Mouse (Mus musculus) stomach, embryonic 15.5 days (tissue): ENCODE results near the gene Olfr630. TPM values are rescaled to one million over a fixed set of nuclear protein-coding genes. Genes with fewer than 3 reads are reported as not detected.

ENCODE experiments used
- ATAC-seq: fragments of 200-750 bp; cut with Nextera tagmentation; 2 replicates; pipeline ENCODE4 v1.8.0; 2017; ENCODE audit warnings: low read depth, moderate number of reproducible peaks, moderate TSS enrichment; ENCODE audit not compliant: insufficient read depth, low FRiP score
- H3K27ac ChIP-seq: fragments of 300-500 bp; sonication (generic); 2 replicates; pipeline ENCODE4 v1.5.1; 2015; ENCODE audit warnings: mild to moderate bottlenecking, inconsistent platforms
- H3K27me3 ChIP-seq: fragments of 300-500 bp; sonication (generic); replicated peaks from 2 replicates; pipeline ENCODE4 v1.6.1; 2015; ENCODE audit warnings: inconsistent platforms
- H3K36me3 ChIP-seq: fragments of 300-500 bp; sonication (generic); 2 replicates; pipeline ENCODE4 v1.6.1; 2015; ENCODE audit warnings: inconsistent platforms
- H3K4me1 ChIP-seq: fragments of 300-500 bp; sonication (generic); 2 replicates; pipeline ENCODE4 v1.6.1; 2015; ENCODE audit warnings: inconsistent platforms
- H3K4me2 ChIP-seq: fragments of 300-500 bp; sonication (generic); 2 replicates; pipeline ENCODE4 v1.6.1; 2015; ENCODE audit warnings: mild to moderate bottlenecking, inconsistent platforms
- H3K4me3 ChIP-seq: fragments of 300-500 bp; sonication (generic); replicated peaks from 2 replicates; pipeline ENCODE4 v1.5.1; 2015; ENCODE audit warnings: inconsistent platforms
- H3K9ac ChIP-seq: fragments of 300-500 bp; sonication (generic); 2 replicates; pipeline ENCODE4 v1.6.1; 2015; ENCODE audit warnings: inconsistent platforms
- H3K9me3 ChIP-seq: fragments of 300-500 bp; sonication (generic); 2 replicates; pipeline ENCODE4 v1.6.1; 2016; ENCODE audit warnings: inconsistent platforms
- WGBS: fragments of 180-500 bp; shearing (Covaris S2); methylation state at CpG from one replicate; pipeline ENCODE4 v1.1.7; 2015; 5-methylcytosine and 5-hydroxymethylcytosine counted together
- polyA plus RNA-seq: library from polyadenylated mRNA; unstranded; fragments of >200 nt; fragmentation: Nextera tagmentation; extraction: Ambion mirVana; gene quantifications from 2 replicates; pipeline ENCODE4 v1.2.1, GENCODE M21; 2015

Olfr630 gene
- polyA plus RNA-seq, 1 experiment from 2014 or later = not detected

- Histone ChIP-seq H3K27ac (no peak within 1 kb of the TSS), H3K9me3 (no peaks in the 10 kb centered on the region), H3K9ac (no peak within 1 kb of the TSS), H3K4me1 (no peaks in the 10 kb centered on the region), H3K36me3 (no peaks in the 10 kb centered on the region), H3K27me3 (no peaks in the 10 kb centered on the region), H3K4me3 (no peak within 1 kb of the TSS), H3K4me2 (no peak within 1 kb of the TSS)
- ATAC-seq = no peak
Observed at GRCm38 (mm10) chr7:103714371-103714770, 42.8 kb downstream of the Olfr630 start, which contains the start of gene Olfr243. Olfr243 (plus strand) TSS chr7:103714671.

GRCm38 (mm10) chr7:103712024-103712423, 45.1 kb downstream of the Olfr630 start:
- no peak overlapping the region for H3K4me3 ChIP-seq
- no peak overlapping the region for H3K4me2 ChIP-seq
- WGBS = 30% methylated on average over 2 of the region's 2 CpGs
- H3K27me3 ChIP-seq = no peaks in the 10 kb centered on the region
- H3K27ac ChIP-seq = no peak overlapping the region
- no peaks in the 10 kb centered on the region for H3K36me3 ChIP-seq
- ATAC-seq = no peak
- H3K9me3 ChIP-seq = no peaks in the 10 kb centered on the region
- H3K9ac ChIP-seq = no peak overlapping the region
- no peaks in the 10 kb centered on the region for H3K4me1 ChIP-seq

Other genes starting within 250 kb of the Olfr630 start
- not detected in 2 replicates for gene Olfr610, start 245.2 kb downstream of the Olfr630 start, polyA plus RNA-seq
- gene Olfr611, start 236.5 kb downstream of the Olfr630 start, polyA plus RNA-seq = not detected in 2 replicates
- gene Olfr612, start 214.6 kb downstream of the Olfr630 start, polyA plus RNA-seq = not detected in 2 replicates
- gene Olfr613, start 209.3 kb downstream of the Olfr630 start, polyA plus RNA-seq = not detected in 2 replicates
- gene Olfr615, start 201.3 kb downstream of the Olfr630 start, polyA plus RNA-seq = not detected in 2 replicates
- not detected in 2 replicates for gene Olfr616, start 188.2 kb downstream of the Olfr630 start, polyA plus RNA-seq
- not detected in 2 replicates for gene Olfr617, start 184.3 kb downstream of the Olfr630 start, polyA plus RNA-seq
- not detected in 2 replicates for gene Olfr618, start 167.2 kb downstream of the Olfr630 start, polyA plus RNA-seq
- gene Olfr619, start 156.8 kb downstream of the Olfr630 start, polyA plus RNA-seq = not detected in 2 replicates
- gene Olfr620, start 144.8 kb downstream of the Olfr630 start, polyA plus RNA-seq = not detected in 2 replicates
- gene Olfr622, start 114.6 kb downstream of the Olfr630 start, polyA plus RNA-seq = not detected in 2 replicates
- not detected in 2 replicates for gene Olfr623, start 93.6 kb downstream of the Olfr630 start, polyA plus RNA-seq
- 0.03 and 0.04 TPM in 2 replicates for gene Olfr624, start 86.1 kb downstream of the Olfr630 start, polyA plus RNA-seq
- not detected in 2 replicates for gene Olfr625-ps1, start 74.6 kb downstream of the Olfr630 start, polyA plus RNA-seq
- not detected in 2 replicates for gene Olfr243, start 42.7 kb downstream of the Olfr630 start, polyA plus RNA-seq
- not detected in 2 replicates for gene Olfr628, start 27.0 kb downstream of the Olfr630 start, polyA plus RNA-seq
- gene Olfr629, start 12.4 kb downstream of the Olfr630 start, polyA plus RNA-seq = not detected in 2 replicates
- not detected in 2 replicates for gene Olfr69, start 14.3 kb upstream of the Olfr630 start, polyA plus RNA-seq
- gene Olfr68, start 22.4 kb upstream of the Olfr630 start, polyA plus RNA-seq = not detected in 2 replicates
- not detected in 2 replicates for gene Olfr67, start 34.5 kb upstream of the Olfr630 start, polyA plus RNA-seq
- gene Hbb-bt, start 56.7 kb upstream of the Olfr630 start, polyA plus RNA-seq = 3,099 and 5,430 TPM in 2 replicates
- gene Hbb-bs, start 70.8 kb upstream of the Olfr630 start, polyA plus RNA-seq = 8,336 and 14,080 TPM in 2 replicates
- not detected in 2 replicates for gene Hbb-bh2, start 83.2 kb upstream of the Olfr630 start, polyA plus RNA-seq
- 4.5 and 5.1 TPM in 2 replicates for gene Hbb-bh1, start 85.8 kb upstream of the Olfr630 start, polyA plus RNA-seq
- gene Hbb-y, start 95.9 kb upstream of the Olfr630 start, polyA plus RNA-seq = 247 and 357 TPM in 2 replicates
- gene Olfr66, start 128.9 kb upstream of the Olfr630 start, polyA plus RNA-seq = not detected in 2 replicates
- not detected in 2 replicates for gene Olfr64, start 137.2 kb upstream of the Olfr630 start, polyA plus RNA-seq
- gene Olfr65, start 146.2 kb upstream of the Olfr630 start, polyA plus RNA-seq = not detected in 2 replicates
- not detected in 2 replicates for gene Olfr631, start 171.5 kb upstream of the Olfr630 start, polyA plus RNA-seq
- not detected in 2 replicates for gene Olfr632, start 177.0 kb upstream of the Olfr630 start, polyA plus RNA-seq
- not detected in 2 replicates for gene Olfr633, start 187.1 kb upstream of the Olfr630 start, polyA plus RNA-seq
- not detected in 2 replicates for gene Olfr635, start 213.8 kb upstream of the Olfr630 start, polyA plus RNA-seq
- not detected in 2 replicates for gene Olfr638, start 241.4 kb upstream of the Olfr630 start, polyA plus RNA-seq